Mouse (Mus musculus) forebrain, embryonic 11.5 days (tissue): Measurements from ENCODE around the gene Med1. TPM values are rescaled to one million over a fixed set of nuclear protein-coding genes. Genes with fewer than 3 reads are reported as not detected.
"Not testable (repeated sequence)": the region's sequence is repeated elsewhere in the genome, so short reads cannot be mapped to it uniquely, and the experiment has no call there.

Experiments
- ATAC-seq: fragments of 200-750 bp; cut with Nextera tagmentation; replicated peaks from 2 replicates; pipeline ENCODE4 v1.8.0; 2017; ENCODE audit warnings: moderate TSS enrichment; ENCODE audit not compliant: low FRiP score
- DNase-seq: peaks from one replicate; pipeline ENCODE4 v3.0.0-alpha.2; 2017; ENCODE audit warnings: low spot score
- H3K27ac ChIP-seq: fragments of 300-500 bp; sonication (generic); 2 replicates; pipeline ENCODE4 v1.5.1; 2014; ENCODE audit warnings: low read depth, low read length
- H3K27me3 ChIP-seq: fragments of 300-500 bp; sonication (generic); 2 replicates; pipeline ENCODE4 v1.6.1; 2014; ENCODE audit warnings: mild to moderate bottlenecking, low read length, mixed read lengths; ENCODE audit not compliant: control insufficient read depth, insufficient read depth
- H3K36me3 ChIP-seq: fragments of 300-500 bp; sonication (generic); 2 replicates; pipeline ENCODE4 v1.6.1; 2014; ENCODE audit warnings: mild to moderate bottlenecking, low read length, moderate library complexity, mixed read lengths; ENCODE audit not compliant: control insufficient read depth, insufficient read depth
- H3K4me1 ChIP-seq: fragments of 300-500 bp; sonication (generic); replicated peaks from 2 replicates; pipeline ENCODE4 v1.6.1; 2014; ENCODE audit warnings: low read length, mixed read lengths; ENCODE audit not compliant: control insufficient read depth, insufficient read depth
- H3K4me2 ChIP-seq: fragments of 300-500 bp; sonication (generic); 2 replicates; pipeline ENCODE4 v1.6.1; 2014; ENCODE audit warnings: low read depth, mild to moderate bottlenecking, low read length, moderate library complexity, mixed read lengths; ENCODE audit not compliant: severe bottlenecking
- H3K4me3 ChIP-seq: fragments of 300-500 bp; sonication (generic); 2 replicates; pipeline ENCODE4 v1.5.1; 2014; ENCODE audit warnings: low read depth, low read length
- H3K9ac ChIP-seq: fragments of 300-500 bp; sonication (generic); 2 replicates; pipeline ENCODE4 v1.6.1; 2014; ENCODE audit warnings: low read length
- H3K9me3 ChIP-seq: fragments of 300-500 bp; sonication (generic); 2 replicates; pipeline ENCODE4 v1.6.1; 2016; ENCODE audit warnings: low read length, mixed read lengths; ENCODE audit not compliant: control insufficient read depth
- WGBS: fragments of 180-500 bp; shearing (Covaris S2); extraction: QIAGEN DNeasy Blood & Tissue Kit; methylation state at CpG from one replicate; pipeline ENCODE4 v1.1.7; 2014; 5-methylcytosine and 5-hydroxymethylcytosine counted together
- polyA plus RNA-seq: library from polyadenylated mRNA; unstranded; fragments of >200 nt; fragmentation: Nextera tagmentation; extraction: Ambion mirVana; gene quantifications from 2 replicates; pipeline ENCODE4 v1.2.1, GENCODE M21; 2014

Med1 gene
- polyA plus RNA-seq, 1 experiment from 2014 or later: 81.7 TPM

DNA sequence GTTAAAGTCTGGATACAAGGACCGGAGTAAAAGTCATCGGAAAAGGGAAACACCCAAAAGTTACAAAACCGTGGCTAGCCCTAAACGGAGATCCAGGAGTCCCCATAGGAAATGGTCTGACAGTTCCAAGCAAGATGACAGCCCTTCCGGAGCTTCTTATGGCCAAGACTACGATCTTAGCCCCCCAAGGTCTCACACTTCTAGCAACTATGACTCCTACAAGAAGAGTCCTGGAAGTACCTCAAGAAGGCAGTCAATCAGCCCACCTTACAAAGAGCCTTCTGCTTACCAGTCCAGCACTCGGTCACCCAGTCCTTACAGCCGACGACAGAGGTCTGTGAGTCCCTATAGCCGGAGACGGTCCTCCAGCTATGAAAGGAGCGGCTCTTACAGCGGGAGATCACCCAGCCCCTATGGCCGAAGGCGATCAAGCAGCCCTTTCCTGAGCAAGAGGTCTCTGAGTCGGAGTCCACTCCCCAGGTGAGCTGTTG is 10.9 kb upstream of the Med1 start:
- Histone ChIP-seq H3K4me1 (peaks cover 3% of the 10 kb centered on the region; the same call in 1 of the 2 replicates), H3K4me2 (peak overlapping the region; percentile 89), H3K9ac (peak overlapping the region; percentile 98), H3K4me3 (peak overlapping the region; percentile 91), H3K9me3 (no peaks in the 10 kb centered on the region), H3K27me3 (no peaks in the 10 kb centered on the region), H3K27ac (no peak overlapping the region), H3K36me3 (no peaks in the 10 kb centered on the region)
- no peak for DNase-seq
- under 1% methylated on average over 16 of the region's 16 CpGs for whole genome bisulfite sequencing
- ATAC-seq: no peak

DNA sequence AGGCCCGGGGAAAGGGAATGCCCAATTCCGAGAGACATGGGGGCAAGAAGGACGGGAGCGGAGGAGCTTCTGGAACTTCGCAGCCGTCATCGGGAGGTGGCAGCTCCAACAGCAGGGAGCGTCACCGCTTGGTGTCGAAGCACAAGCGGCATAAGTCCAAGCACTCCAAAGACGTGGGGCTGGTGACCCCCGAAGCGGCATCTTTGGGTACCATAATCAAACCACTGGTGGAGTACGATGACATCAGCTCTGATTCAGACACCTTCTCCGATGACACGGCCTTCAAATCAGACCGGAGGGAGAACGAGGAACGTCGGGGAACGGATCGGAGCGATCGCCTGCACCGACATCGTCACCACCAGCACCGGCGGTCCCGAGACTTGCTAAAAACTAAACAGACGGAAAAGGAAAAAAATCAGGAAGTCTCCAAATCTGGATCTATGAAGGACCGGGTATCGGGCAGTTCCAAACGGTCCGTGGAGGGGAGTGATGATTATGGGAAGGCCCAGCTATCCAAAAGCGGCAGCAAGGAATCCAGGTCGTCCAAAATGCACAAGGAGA is 10.3 kb upstream of the Med1 start:
- peak overlapping the region; percentile 91 for H3K4me3 ChIP-seq
- no peaks in the 10 kb centered on the region for H3K36me3 ChIP-seq
- peak overlapping the region; percentile 89 for H3K4me2 ChIP-seq
- H3K27ac ChIP-seq: peak overlapping the region; percentile 99
- DNase-seq (no peak), ATAC-seq (peak; percentile 60)
- H3K4me1 ChIP-seq: peaks cover 3% of the 10 kb centered on the region; the same call in 1 of the 2 replicates
- no peaks in the 10 kb centered on the region for H3K9me3 ChIP-seq
- H3K9ac ChIP-seq: peak overlapping the region; percentile 98
- no peaks in the 10 kb centered on the region for H3K27me3 ChIP-seq
- WGBS: under 1% methylated on average over 37 of the region's 37 CpGs

DNA sequence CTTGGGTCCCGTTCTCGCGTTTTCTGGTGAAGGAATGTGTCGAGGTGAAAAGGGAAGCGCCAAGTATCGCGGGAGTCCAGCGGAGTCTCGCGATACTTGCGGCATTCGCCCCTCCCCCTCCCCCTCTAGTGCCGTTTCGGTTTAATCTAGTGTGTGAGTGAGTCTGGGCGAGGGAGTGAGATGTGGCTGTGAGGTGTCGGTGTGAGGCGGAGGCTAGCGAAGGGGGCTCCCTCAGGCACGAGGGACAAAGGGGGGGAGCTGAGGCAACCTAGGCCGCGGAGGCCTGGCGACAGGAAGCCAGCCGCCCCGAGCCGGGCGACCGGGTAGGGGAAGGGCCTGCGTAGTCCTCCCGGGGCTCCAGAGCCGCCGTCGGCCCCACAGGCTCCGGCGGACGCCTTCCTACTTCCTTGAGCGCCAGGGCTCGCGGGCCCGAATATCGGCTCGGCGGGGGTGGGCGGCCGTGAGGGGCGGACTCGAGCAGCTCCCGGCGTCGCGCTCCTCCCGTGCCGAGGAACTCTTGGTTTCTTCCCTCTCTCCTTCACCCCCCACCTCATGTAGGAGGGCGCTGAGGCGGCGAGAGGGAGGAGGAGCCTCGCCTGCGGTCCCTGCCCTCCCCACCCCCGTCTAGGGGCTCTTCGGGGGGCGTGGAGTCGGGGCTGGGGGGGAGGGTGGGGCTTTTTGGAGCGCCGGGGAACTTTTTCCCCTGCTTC is 9.7 kb upstream of the Med1 start, which contains the start of gene Cdk12:
Gene Cdk12 (plus strand): TSS at position 419 of the 710 bp plus-strand sequence.
- Histone ChIP-seq H3K9me3 (no peaks in the 10 kb centered on the region), H3K27ac (peak within 1 kb of the TSS; percentile 99), H3K36me3 (no peaks in the 10 kb centered on the region), H3K4me1 (peaks cover 3% of the 10 kb centered on the region; the same call in 1 of the 2 replicates), H3K4me2 (peak within 1 kb of the TSS; percentile 89), H3K9ac (peak within 1 kb of the TSS; percentile 98), H3K27me3 (no peaks in the 10 kb centered on the region), H3K4me3 (peak within 1 kb of the TSS; percentile 91)
- ATAC-seq (peak; percentile 89), DNase-seq (peak; percentile 99)
- under 1% methylated on average over 56 of the region's 63 CpGs for WGBS

DNA sequence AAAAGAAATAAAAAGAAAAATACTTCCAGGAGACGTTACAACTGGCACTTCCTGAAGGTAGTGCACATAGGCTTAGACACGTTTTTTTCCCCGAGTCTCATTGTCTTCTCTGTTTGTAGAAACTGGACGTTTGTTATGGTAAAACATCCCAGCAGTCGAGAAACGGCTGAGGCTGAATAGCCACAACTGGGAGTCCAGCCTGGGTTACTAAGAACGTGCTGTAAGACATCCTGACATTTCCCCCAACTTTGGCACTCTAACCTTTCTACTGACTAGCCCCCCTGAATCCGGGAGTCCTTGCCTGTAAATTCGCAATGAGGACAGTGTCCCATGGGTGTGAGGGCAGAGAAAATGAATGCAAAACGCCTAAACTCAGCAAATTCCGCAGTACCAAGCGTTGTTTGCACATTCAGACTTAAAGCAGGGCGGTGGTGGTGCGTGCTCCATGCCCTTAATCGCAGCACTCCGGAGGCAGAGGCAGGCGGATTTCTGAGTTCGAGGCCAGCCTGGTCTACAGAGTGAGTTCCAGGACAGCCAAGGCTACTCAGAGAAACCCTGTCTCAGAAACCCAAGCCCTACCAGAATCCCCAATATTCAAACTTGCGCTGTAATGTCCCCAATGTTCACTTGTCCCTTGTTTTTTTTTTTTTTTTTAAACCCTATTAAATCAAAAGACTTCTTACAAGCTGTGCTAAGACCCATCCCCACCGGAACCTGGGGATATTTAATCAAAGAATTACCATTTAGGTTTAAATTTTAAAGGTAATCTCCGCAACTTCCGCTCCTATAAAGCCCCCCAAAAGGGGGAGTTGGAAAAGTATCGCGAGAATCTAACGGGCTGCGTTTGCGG is 8.9 kb upstream of the Med1 start:
- no peaks in the 10 kb centered on the region for H3K9me3 ChIP-seq
- H3K27me3 ChIP-seq: no peaks in the 10 kb centered on the region
- peaks cover 3% of the 10 kb centered on the region; the same call in 1 of the 2 replicates for H3K4me1 ChIP-seq
- ATAC-seq: 0 out of 2 replicates have a peak, but pooled peaks have one; percentile 6
- H3K36me3 ChIP-seq: no peaks in the 10 kb centered on the region
- peak overlapping the region; percentile 81 for H3K4me2 ChIP-seq
- 3% methylated on average over 27 of the region's 27 CpGs for whole genome bisulfite sequencing
- peak overlapping the region; percentile 82 for H3K9ac ChIP-seq
- DNase-seq: peak; percentile 58
- peak overlapping the region; percentile 70 for H3K27ac ChIP-seq
- H3K4me3 ChIP-seq: peak overlapping the region; percentile 91

DNA sequence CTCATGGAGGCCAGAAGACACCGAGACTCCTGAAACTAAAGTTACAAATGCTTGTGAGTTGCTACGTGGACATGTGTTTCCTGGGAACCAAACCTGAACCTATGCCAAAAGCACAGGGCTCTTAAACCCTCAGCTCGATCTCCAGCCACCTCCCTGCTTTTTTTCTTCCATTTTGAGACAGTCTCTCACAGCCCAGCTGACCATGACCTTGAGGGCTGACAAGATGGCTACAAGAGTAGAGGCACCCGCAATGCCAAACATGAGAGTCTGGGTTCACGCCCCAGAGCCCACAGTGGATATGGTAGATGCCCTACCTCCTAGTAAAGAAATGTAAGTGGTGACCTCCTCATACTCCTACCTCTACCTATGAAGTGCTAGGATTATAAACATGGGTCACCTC is 2.3 kb downstream of the Med1 start:
- Histone ChIP-seq H3K4me2 (no peak overlapping the region), H3K9ac (no peak overlapping the region), H3K9me3 (no peaks in the 10 kb centered on the region), H3K27me3 (no peaks in the 10 kb centered on the region), H3K4me1 (peaks cover 5% of the 10 kb centered on the region), H3K36me3 (peaks cover 4% of the 10 kb centered on the region), H3K4me3 (no peak overlapping the region), H3K27ac (no peak overlapping the region)
- DNase-seq (no peak), ATAC-seq (no peak)
- WGBS: 93% methylated on average over 5 of the region's 5 CpGs

DNA sequence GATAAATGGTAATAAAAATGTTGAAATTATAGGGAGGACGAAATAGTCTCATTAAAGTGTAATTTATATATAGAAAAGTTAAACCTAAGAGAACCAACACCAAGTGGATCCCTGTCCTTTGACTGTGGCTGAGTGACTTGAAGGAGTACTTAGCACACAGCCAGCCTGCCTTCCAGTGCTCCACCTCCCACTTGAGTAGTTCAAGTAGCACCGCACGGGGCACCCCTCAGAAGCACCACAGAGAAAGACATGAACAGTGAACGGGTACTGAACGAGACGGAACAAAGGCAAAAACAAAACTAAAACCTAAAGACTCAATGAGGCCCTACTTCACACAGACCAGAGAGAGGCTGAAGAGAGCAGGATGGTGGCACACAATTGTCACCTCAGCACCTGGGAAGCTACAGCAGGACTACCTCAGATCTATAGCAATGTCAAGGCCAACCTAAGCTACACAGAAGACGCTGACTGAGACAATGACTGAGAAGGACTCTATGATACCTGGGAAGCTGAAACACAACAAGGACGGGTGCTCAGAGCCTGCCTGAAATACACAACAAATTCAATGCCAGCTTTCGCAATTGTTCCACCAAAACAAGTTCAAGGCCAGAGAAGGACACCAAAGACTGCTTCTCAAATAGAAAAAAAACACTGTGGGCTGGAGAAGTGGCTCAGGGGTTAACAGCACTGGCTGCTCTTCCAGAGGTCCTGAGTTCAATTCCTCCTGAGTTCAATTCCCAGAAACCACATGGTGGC is 5.3 kb downstream of the Med1 start:
- Histone ChIP-seq H3K36me3 (peaks cover 14% of the 10 kb centered on the region), H3K4me1 (peaks cover 5% of the 10 kb centered on the region; the same call in 1 of the 2 replicates), H3K27me3 (no peaks in the 10 kb centered on the region), H3K9ac (no peak overlapping the region), H3K27ac (no peak overlapping the region), H3K4me2 (no peak overlapping the region), H3K9me3 (no peaks in the 10 kb centered on the region), H3K4me3 (no peak overlapping the region)
- DNase-seq (no peak), ATAC-seq (no peak)
- 88% methylated on average over 9 of the region's 9 CpGs for WGBS

DNA sequence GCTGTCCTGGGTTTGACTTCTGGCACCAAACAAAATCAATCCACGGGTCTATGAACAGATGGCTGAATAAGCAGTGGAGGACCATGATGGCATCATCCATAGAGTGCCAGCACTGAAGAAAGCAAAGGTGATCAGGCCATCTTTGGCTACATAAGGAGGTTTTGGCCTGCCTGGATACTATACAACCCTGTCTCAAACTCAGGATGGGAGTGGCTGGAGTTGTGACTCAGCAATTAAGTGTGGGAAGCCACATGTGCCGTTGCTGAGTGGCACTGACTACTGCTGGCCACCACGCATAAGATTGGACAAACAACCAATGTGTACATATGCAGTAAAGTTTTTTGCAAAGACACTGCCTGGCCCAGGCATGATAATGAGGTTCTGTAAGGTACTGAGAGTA is 10.9 kb downstream of the Med1 start:
- not testable (repeated sequence) for H3K9ac ChIP-seq, H3K4me2 ChIP-seq, ATAC-seq, H3K4me3 ChIP-seq, H3K27me3 ChIP-seq, H3K27ac ChIP-seq, H3K4me1 ChIP-seq, DNase-seq, H3K9me3 ChIP-seq
- WGBS: 94% methylated on average over 3 of the region's 3 CpGs
- peaks cover 12% of the 10 kb centered on the region for H3K36me3 ChIP-seq

DNA sequence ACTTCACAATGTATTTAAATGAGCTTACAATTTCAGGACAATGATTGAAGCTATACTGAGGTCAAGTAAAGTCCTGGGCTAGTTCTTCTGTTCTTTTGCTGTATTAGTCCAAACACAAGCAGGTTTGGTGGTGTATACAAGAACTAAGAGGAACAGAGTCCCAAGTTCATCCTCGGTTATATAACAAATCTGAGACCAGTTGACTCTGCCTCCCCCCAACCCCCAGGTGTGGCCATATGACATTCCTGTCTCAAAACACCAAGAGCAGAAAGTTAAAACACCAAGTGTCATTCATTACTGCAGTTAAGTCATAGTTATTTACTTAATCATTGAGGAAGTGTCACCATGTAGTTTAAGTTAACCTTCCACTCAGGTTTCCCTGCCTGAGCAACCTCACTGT is 24.7 kb downstream of the Med1 start:
- DNase-seq (no peak), ATAC-seq (no peak)
- H3K4me1 ChIP-seq: no peaks in the 10 kb centered on the region
- WGBS: 86% methylated on average over 1 of the region's 1 CpGs
- H3K36me3 ChIP-seq: peaks cover 10% of the 10 kb centered on the region; the same call in 1 of the 2 replicates
- H3K27me3 ChIP-seq: no peaks in the 10 kb centered on the region
- no peak overlapping the region for H3K9ac ChIP-seq
- no peak overlapping the region for H3K4me2 ChIP-seq
- H3K4me3 ChIP-seq: no peak overlapping the region
- no peaks in the 10 kb centered on the region for H3K9me3 ChIP-seq
- no peak overlapping the region for H3K27ac ChIP-seq
